Mouse (Mus musculus) thymus, adult 2 months (tissue): Measurements from ENCODE around the gene Mrc1. TPM values are rescaled to one million over a fixed set of nuclear protein-coding genes. Genes with fewer than 3 reads are reported as not detected.
A peak's percentile ranks its signal among the peaks of the same experiment; 100 is the strongest.

ENCODE experiments used
- DNase-seq: peaks from one replicate; pipeline ENCODE4 v3.0.0; 2021
- H3K27ac ChIP-seq: fragments of 200-500 bp; 2 replicates; pipeline ENCODE4 v1.5.1; 2012; ENCODE audit warnings: low read length, control low read depth; ENCODE audit not compliant: control insufficient read depth, insufficient read depth
- H3K27me3 ChIP-seq: fragments of 200-500 bp; 2 replicates; pipeline ENCODE4 v1.6.1; 2012; ENCODE audit warnings: mild to moderate bottlenecking, low read length, moderate library complexity, mixed read lengths; ENCODE audit not compliant: control insufficient read depth, insufficient read depth
- H3K36me3 ChIP-seq: fragments of 200-500 bp; 2 replicates; pipeline ENCODE4 v1.6.1; 2012; ENCODE audit warnings: mild to moderate bottlenecking, low read length, moderate library complexity; ENCODE audit not compliant: control insufficient read depth, insufficient read depth
- H3K4me1 ChIP-seq: fragments of 200-500 bp; replicated peaks from 2 replicates; pipeline ENCODE4 v1.6.1; 2012; ENCODE audit warnings: low read length; ENCODE audit not compliant: control insufficient read depth, insufficient read depth
- H3K4me3 ChIP-seq: fragments of 200-500 bp; 2 replicates; pipeline ENCODE4 v1.5.1; 2012; ENCODE audit warnings: mild to moderate bottlenecking, low read length, control low read depth, moderate library complexity; ENCODE audit not compliant: control insufficient read depth, insufficient read depth
- CTCF ChIP-seq: fragments of 200-500 bp; IDR thresholded peaks from 2 replicates; pipeline ENCODE4 v1.5.1; 2012; ENCODE audit warnings: mild to moderate bottlenecking, control low read depth, low read length, moderate library complexity, borderline replicate concordance; ENCODE audit not compliant: control insufficient read depth, poor library complexity, insufficient read depth; ENCODE audit errors: extremely low read depth
- POLR2A ChIP-seq: fragments of 200-500 bp; IDR thresholded peaks from 2 replicates; pipeline ENCODE4 v1.6.1; 2012; ENCODE audit warnings: mild to moderate bottlenecking, low read length, control low read depth, moderate library complexity; ENCODE audit not compliant: control insufficient read depth, poor library complexity, insufficient read depth; ENCODE audit errors: extremely low read depth
- WGBS: fragments of 180-500 bp; shearing (Covaris S2); methylation state at CpG from one replicate; pipeline ENCODE4 v1.1.7; 2018; 5-methylcytosine and 5-hydroxymethylcytosine counted together
- polyA plus RNA-seq: library from polyadenylated mRNA; depleted of rRNA; stranded (reverse); fragments of >200 nt; gene quantifications from 2 replicates; pipeline ENCODE4 v1.2.3, GENCODE M21; 2012

Gene Mrc1
- polyA plus RNA-seq, 1 experiment, result 2.6 TPM

DNA sequence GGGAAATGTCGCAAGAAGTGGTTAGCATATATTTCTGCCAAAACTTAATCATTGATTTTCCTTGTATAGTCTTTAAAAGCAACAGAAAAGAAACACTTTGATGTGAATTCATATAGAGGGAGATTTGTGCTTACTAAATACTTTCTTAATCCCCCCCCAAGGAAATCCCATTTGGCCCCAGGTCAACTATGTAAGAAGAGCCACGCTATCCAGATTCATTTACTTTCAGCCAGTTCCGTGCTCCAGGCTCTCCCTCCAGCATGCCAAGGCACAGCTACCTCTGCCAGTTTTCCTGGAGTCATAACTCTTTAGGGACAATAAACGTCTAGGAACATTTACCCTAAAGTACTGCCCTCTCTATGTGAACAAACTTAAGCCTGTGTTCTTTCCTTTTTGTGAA lies 8.5 kb downstream of the Mrc1 start:
- TF ChIP-seq POLR2A (no peak), CTCF (no peak)
- WGBS, result 92% methylated on average over 4 of the region's 4 CpGs

DNA sequence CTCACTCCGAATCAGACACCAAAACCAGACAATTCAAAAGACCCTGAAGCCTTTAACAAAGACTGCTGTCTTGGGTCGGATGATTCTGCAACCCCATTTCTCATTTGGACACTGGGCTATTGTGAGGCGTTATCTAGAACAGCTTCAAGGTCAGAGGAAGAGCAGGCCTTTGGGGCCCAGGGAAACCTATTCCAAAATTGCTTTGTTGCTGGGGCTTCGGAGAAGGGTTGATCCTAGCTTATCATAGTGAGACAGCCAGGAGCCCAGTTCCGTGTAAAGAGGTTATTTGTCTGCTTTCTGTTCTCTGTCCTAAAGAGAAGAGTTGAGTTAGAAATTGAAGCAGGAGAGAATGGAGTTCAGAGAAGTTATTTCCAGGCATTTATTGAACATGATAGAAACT lies 10.0 kb downstream of the Mrc1 start:
- 95% methylated on average over 5 of the region's 5 CpGs for WGBS
- DNase-seq, result no peak
- 0 out of 2 replicates have a peak, but pooled peaks cover 2% of the 10 kb centered on the region for H3K4me1 ChIP-seq
- no peaks in the 10 kb centered on the region for H3K27me3 ChIP-seq
- TF ChIP-seq CTCF (no peak), POLR2A (no peak)
- H3K4me3 ChIP-seq, result no peak overlapping the region
- no peak overlapping the region for H3K27ac ChIP-seq
- H3K36me3 ChIP-seq, result no peaks in the 10 kb centered on the region

More for the DNA sequence above, 8.5 kb downstream of the Mrc1 start:
- Histone ChIP-seq H3K4me3 (no peak overlapping the region), H3K27ac (no peak overlapping the region), H3K4me1 (no peaks in the 10 kb centered on the region), H3K36me3 (no peaks in the 10 kb centered on the region), H3K27me3 (no peaks in the 10 kb centered on the region)
- DNase-seq, result no peak

DNA sequence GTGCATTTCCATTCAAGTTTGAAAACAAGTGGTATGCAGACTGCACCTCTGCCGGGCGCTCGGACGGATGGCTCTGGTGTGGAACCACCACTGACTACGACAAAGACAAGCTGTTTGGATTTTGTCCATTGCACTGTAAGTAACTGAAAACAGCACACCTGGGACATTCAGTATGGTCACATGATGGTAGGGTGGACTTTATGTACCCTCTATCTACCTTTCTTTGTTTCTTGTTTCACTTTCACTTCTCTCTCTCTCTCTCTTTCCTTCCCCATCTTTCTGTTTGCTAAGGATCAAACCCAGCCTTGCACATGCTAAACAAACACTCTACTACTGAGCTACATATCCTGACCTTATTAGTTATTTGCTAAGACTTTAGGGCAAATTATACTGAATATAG lies 15.0 kb downstream of the Mrc1 start:
- 0 out of 2 replicates have a peak, but pooled peaks cover 2% of the 10 kb centered on the region for H3K4me1 ChIP-seq
- H3K36me3 ChIP-seq, result no peaks in the 10 kb centered on the region
- no peak for DNase-seq
- peak overlapping the region; percentile 32 for H3K4me3 ChIP-seq
- no peak overlapping the region for H3K27ac ChIP-seq
- TF ChIP-seq POLR2A (no peak), CTCF (no peak)
- 90% methylated on average over 5 of the region's 5 CpGs for WGBS
- H3K27me3 ChIP-seq, result no peaks in the 10 kb centered on the region

DNA sequence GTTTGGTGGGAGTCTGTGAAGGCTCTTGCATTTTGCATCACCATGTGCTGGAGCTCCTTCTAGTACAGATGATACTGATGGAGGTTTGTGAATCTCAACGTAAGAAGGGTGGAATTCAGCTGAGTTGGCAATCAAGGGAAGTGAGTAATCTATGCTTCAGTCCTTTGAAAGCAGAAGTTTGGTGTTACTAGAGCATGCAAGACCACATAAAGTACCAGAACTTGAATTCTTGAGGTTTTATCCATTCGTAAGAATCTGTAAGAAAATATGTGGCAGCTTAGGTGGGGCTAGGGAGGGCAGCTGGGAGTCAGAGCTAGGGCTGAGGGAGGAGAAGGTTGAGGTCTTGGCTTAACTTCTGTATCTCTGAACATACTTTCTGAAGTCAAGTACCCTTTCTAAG lies 15.5 kb downstream of the Mrc1 start:
- no peak overlapping the region for H3K4me3 ChIP-seq
- 23% methylated on average over 2 of the region's 2 CpGs for WGBS
- no peak overlapping the region for H3K27ac ChIP-seq
- DNase-seq, result no peak
- TF ChIP-seq CTCF (no peak), POLR2A (no peak)
- 0 out of 2 replicates have a peak, but pooled peaks cover 2% of the 10 kb centered on the region for H3K4me1 ChIP-seq
- no peaks in the 10 kb centered on the region for H3K36me3 ChIP-seq
- no peaks in the 10 kb centered on the region for H3K27me3 ChIP-seq

DNA sequence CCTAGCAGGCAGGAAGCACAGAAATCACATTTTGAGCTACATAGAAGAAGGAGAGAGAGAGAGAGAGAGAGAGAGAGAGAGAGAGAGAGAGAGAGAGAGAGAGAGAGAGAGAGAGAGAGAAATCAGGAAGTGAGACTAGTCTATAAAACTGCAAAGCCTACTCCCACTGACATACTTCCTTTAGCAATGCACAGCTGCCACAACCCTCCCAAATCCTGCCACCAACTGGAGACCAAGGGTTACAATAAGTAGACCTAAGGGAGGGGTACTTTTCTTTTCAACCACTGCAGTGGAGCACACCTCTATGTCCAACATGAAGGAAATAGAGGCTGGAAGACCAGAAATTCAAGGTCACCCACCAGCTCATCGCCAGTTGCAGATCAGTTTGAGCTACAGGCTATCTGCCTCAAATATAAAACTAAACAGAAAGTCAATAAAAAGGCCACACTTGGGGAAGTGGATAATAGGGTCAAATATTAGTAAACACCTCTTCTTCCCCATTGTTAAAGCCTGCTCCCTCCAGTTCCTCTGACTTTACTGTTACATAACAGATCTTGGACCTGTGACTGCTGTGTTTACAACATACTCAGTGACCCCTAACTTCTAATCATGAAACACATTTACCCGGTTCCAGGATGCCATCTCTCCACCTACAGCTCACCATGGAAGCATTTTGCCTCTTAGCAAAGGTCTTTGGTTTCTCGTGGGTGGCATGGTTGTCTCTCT lies 20.8 kb downstream of the Mrc1 start:
- Histone ChIP-seq H3K27ac (no peak overlapping the region), H3K27me3 (no peaks in the 10 kb centered on the region), H3K4me3 (no peak overlapping the region), H3K4me1 (no peaks in the 10 kb centered on the region), H3K36me3 (no peaks in the 10 kb centered on the region)
- DNase-seq, result no peak
- WGBS, result 88% methylated on average over 3 of the region's 3 CpGs
- no peak for TF ChIP-seq CTCF
- no peak for TF ChIP-seq POLR2A

DNA sequence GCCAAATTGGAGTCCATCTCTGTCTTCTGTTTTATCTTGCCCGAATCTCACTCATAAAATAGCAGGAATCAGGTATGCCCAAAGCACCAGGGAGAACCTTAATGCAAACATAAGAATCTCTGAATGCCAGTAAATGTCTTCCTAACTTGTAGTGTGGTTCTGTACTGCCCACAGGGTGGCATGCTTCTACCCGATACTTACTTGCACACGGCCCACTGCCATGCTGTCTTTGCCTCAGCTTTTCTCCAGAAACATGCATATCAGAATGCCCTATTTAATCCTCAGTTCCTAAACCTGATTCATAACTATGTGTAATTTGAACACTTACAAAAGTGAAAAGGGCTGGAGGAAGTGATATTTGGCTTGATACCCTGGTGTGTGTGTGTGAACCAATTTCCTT lies 22.7 kb downstream of the Mrc1 start:
- H3K27ac ChIP-seq, result no peak overlapping the region
- no peak for DNase-seq
- WGBS, result 70% methylated on average over 3 of the region's 3 CpGs

More for the DNA sequence above, 22.7 kb downstream of the Mrc1 start:
- no peak for TF ChIP-seq POLR2A
- TF ChIP-seq CTCF, result no peak
- Histone ChIP-seq H3K4me1 (no peaks in the 10 kb centered on the region), H3K27me3 (no peaks in the 10 kb centered on the region), H3K36me3 (no peaks in the 10 kb centered on the region), H3K4me3 (no peak overlapping the region)
